Mouse (Mus musculus) heart, embryonic 13.5 days (tissue): ENCODE results near the gene Zhx3. TPM values are rescaled to one million over a fixed set of nuclear protein-coding genes. Genes with fewer than 3 reads are reported as not detected.

ENCODE experiments used
- ATAC-seq: fragments of 200-750 bp; cut with Nextera tagmentation; 2 replicates; pipeline ENCODE4 v1.8.0; 2017; ENCODE audit warnings: moderate TSS enrichment; ENCODE audit not compliant: insufficient number of reproducible peaks, low FRiP score, low TSS enrichment; ENCODE audit errors: extremely low read depth
- H3K27ac ChIP-seq: fragments of 300-500 bp; sonication (generic); replicated peaks from 2 replicates; pipeline ENCODE4 v1.5.1; 2015; ENCODE audit warnings: moderate library complexity, mild to moderate bottlenecking, inconsistent platforms
- H3K27me3 ChIP-seq: fragments of 300-500 bp; sonication (generic); replicated peaks from 2 replicates; pipeline ENCODE4 v1.6.1; 2015; ENCODE audit warnings: mild to moderate bottlenecking, inconsistent platforms
- H3K36me3 ChIP-seq: fragments of 300-500 bp; sonication (generic); 2 replicates; pipeline ENCODE4 v1.6.1; 2015; ENCODE audit warnings: mild to moderate bottlenecking, inconsistent platforms
- H3K4me1 ChIP-seq: fragments of 300-500 bp; sonication (generic); 2 replicates; pipeline ENCODE4 v1.6.1; 2015; ENCODE audit warnings: inconsistent platforms
- H3K4me2 ChIP-seq: fragments of 300-500 bp; sonication (generic); 2 replicates; pipeline ENCODE4 v1.6.1; 2015; ENCODE audit warnings: inconsistent platforms, mild to moderate bottlenecking, moderate library complexity
- H3K4me3 ChIP-seq: fragments of 300-500 bp; sonication (generic); 2 replicates; pipeline ENCODE4 v1.5.1; 2015; ENCODE audit warnings: moderate library complexity, mild to moderate bottlenecking, inconsistent platforms
- H3K9ac ChIP-seq: fragments of 300-500 bp; sonication (generic); 2 replicates; pipeline ENCODE4 v1.6.1; 2015; ENCODE audit warnings: inconsistent platforms, mild to moderate bottlenecking, moderate library complexity
- H3K9me3 ChIP-seq: fragments of 300-500 bp; sonication (generic); 2 replicates; pipeline ENCODE4 v1.6.1; 2016; ENCODE audit warnings: inconsistent platforms
- WGBS: fragments of 180-500 bp; shearing (Covaris S2); methylation state at CpG from one replicate; pipeline ENCODE4 v1.1.7; 2015; ENCODE audit warnings: mixed read lengths; 5-methylcytosine and 5-hydroxymethylcytosine counted together
- polyA plus RNA-seq: library from polyadenylated mRNA; unstranded; fragments of >200 nt; fragmentation: Nextera tagmentation; extraction: Ambion mirVana; gene quantifications from 2 replicates; pipeline ENCODE4 v1.2.1, GENCODE M21; 2015

The Zhx3 gene
- 6.8 TPM in 2 replicates for polyA plus RNA-seq

DNA sequence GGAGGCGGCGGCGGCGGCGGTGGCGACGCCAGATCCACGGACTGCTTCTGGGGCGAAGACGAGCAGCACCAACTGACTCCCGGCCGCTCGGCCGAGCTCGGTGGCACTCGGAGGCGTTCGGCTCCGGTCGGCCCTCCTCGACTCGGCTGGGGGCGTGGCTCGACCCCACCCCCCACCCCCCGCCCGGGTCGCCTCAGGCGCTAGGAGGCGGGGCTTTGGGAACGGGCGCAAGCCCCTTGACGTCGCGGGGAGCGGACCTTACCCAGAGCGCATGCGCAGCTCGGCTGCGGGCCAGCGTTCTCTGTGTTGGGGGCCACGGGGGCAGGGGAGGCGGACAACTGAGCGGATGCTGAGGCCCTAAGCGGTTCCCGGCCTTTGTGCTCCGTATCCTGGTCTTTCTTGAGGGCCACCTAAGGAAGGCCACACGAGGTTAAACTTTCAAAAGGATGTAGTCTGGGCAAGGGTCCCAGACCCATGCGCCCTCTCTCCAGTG is at the start of gene Zhx3:
Gene Zhx3, minus strand, starts transcription at position 109 of the 493 bp plus-strand sequence.
- H3K27me3 ChIP-seq: no peaks in the 10 kb centered on the region
- peaks cover 5% of the 10 kb centered on the region; the same call in 1 of the 2 replicates for H3K9me3 ChIP-seq
- peaks cover 11% of the 10 kb centered on the region for H3K4me1 ChIP-seq
- H3K4me2 ChIP-seq: peak within 1 kb of the TSS; percentile 86
- H3K9ac ChIP-seq: peak within 1 kb of the TSS; percentile 98
- H3K4me3 ChIP-seq: peak within 1 kb of the TSS; percentile 88
- WGBS: 1% methylated on average over 48 of the region's 48 CpGs
- H3K36me3 ChIP-seq: no peaks in the 10 kb centered on the region
- H3K27ac ChIP-seq: peak within 1 kb of the TSS; percentile 98
- peak; percentile 93 for ATAC-seq

DNA sequence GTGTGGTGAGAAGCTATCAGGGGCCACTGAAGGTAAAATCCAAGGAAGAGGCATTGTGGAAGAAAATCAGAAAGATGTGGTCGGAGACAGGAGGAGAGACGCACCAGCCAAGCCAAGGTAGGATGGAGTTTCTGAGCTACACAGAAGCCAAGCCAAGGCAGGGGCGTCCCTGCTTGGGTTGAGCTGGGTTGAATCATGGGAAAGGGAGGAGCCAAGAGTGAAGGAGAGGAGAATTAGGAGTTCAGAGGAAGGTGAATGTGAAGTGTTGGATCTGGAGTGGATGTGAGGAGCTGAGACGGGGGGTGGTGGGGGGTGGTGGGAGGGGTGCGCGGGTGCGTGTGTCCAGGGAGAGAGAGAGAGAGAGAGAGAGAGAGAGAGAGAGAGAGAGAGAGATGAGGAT is 48.5 kb upstream of the Zhx3 start:
- no peak overlapping the region for H3K4me2 ChIP-seq
- peaks cover 14% of the 10 kb centered on the region; the same call in 1 of the 2 replicates for H3K27me3 ChIP-seq
- no peak overlapping the region for H3K4me3 ChIP-seq
- H3K9me3 ChIP-seq: 0 out of 2 replicates have a peak, but pooled peaks cover 3% of the 10 kb centered on the region
- WGBS: 56% methylated on average over 7 of the region's 7 CpGs
- H3K9ac ChIP-seq: no peak overlapping the region
- no peaks in the 10 kb centered on the region for H3K36me3 ChIP-seq
- H3K27ac ChIP-seq: no peak overlapping the region
- peaks cover 16% of the 10 kb centered on the region for H3K4me1 ChIP-seq
- no peak for ATAC-seq

DNA sequence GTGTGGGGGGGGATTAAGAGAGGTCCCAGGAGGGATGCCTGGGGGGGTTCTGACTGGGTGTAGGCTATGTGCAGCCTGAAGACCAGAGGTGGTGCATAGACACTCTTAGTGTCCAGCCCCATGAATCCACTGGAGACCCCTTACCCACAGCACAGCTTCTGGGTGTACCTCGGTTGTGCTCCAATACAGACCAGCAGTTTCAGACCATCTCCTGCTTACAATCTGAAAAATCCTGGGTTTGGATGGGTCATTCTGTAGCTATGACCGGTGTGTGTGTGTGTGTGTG is 46.1 kb upstream of the Zhx3 start:
- Histone ChIP-seq H3K36me3 (no peaks in the 10 kb centered on the region), H3K4me2 (no peak overlapping the region), H3K9ac (no peak overlapping the region), H3K4me1 (peaks cover 33% of the 10 kb centered on the region), H3K9me3 (0 out of 2 replicates have a peak, but pooled peaks cover 3% of the 10 kb centered on the region), H3K27me3 (peaks cover 29% of the 10 kb centered on the region), H3K4me3 (no peak overlapping the region), H3K27ac (no peak overlapping the region)
- WGBS: 84% methylated on average over 2 of the region's 2 CpGs
- ATAC-seq: no peak

GRCm38 (mm10) chr2:160918154-160918929 is 45.5 kb upstream of the Zhx3 start:
- Histone ChIP-seq H3K4me3 (no peak overlapping the region), H3K27ac (no peak overlapping the region), H3K9me3 (0 out of 2 replicates have a peak, but pooled peaks cover 3% of the 10 kb centered on the region), H3K4me2 (no peak overlapping the region), H3K27me3 (peaks cover 34% of the 10 kb centered on the region), H3K9ac (no peak overlapping the region), H3K36me3 (no peaks in the 10 kb centered on the region), H3K4me1 (peaks cover 33% of the 10 kb centered on the region)
- ATAC-seq: no peak
- WGBS: 49% methylated on average over 8 of the region's 8 CpGs

GRCm38 (mm10) chr2:160917313-160917712 is 44.5 kb upstream of the Zhx3 start:
- no peak overlapping the region for H3K9ac ChIP-seq
- no peaks in the 10 kb centered on the region for H3K36me3 ChIP-seq
- no peak overlapping the region for H3K27ac ChIP-seq
- 0 out of 2 replicates have a peak, but pooled peaks cover 3% of the 10 kb centered on the region for H3K9me3 ChIP-seq
- 77% methylated on average over 3 of the region's 3 CpGs for WGBS
- no peak for ATAC-seq
- no peak overlapping the region for H3K4me2 ChIP-seq
- H3K27me3 ChIP-seq: peaks cover 44% of the 10 kb centered on the region
- H3K4me3 ChIP-seq: no peak overlapping the region
- peaks cover 36% of the 10 kb centered on the region for H3K4me1 ChIP-seq

GRCm38 (mm10) chr2:160916714-160917113 is 43.9 kb upstream of the Zhx3 start:
- Histone ChIP-seq H3K36me3 (no peaks in the 10 kb centered on the region), H3K9ac (no peak overlapping the region), H3K9me3 (no peaks in the 10 kb centered on the region), H3K4me1 (peaks cover 42% of the 10 kb centered on the region), H3K4me2 (no peak overlapping the region), H3K27ac (no peak overlapping the region), H3K27me3 (peaks cover 50% of the 10 kb centered on the region), H3K4me3 (no peak overlapping the region)
- 82% methylated on average over 8 of the region's 8 CpGs for WGBS
- no peak for ATAC-seq

DNA sequence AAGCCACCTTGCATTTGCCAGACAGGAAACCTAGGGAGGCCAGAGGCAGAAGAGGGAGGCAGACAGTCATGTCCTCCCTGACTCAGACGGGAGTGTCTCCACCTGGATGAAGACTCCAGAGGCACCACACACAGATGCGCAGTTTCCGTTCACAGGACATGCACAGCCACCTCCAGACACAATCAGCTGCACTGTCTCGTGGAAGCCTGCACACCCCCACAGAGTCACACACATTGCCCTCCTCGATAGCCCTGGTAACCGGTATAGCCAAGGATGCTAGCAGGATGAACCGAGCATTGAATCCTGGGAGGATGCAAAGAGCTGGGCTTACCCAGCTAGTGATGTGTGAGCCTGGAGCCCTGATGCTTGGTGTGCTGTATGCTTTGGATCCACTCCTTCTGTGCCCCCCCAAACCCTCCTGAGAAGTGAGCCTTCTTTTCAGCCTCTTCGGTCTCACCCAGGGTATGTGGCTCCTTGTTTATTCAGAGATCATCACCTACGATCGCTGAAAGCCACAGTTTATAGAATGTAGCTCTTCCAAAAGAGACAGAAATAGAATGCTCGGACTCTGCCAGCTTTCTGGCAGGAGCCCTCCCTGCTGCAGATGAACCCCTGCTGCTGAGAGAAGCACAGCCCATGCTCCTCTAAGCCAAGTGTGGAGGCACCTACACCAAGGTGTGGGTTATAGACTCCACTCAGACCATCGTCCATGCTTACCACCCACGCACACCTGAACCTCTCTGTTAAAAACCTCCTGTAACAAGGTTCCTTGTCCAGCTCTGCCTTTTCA is 43.2 kb upstream of the Zhx3 start:
- no peak overlapping the region for H3K4me2 ChIP-seq
- H3K9ac ChIP-seq: no peak overlapping the region
- H3K9me3 ChIP-seq: no peaks in the 10 kb centered on the region
- H3K27me3 ChIP-seq: peaks cover 57% of the 10 kb centered on the region
- no peak overlapping the region for H3K27ac ChIP-seq
- ATAC-seq: no peak
- WGBS: 57% methylated on average over 13 of the region's 13 CpGs
- no peaks in the 10 kb centered on the region for H3K36me3 ChIP-seq
- H3K4me3 ChIP-seq: no peak overlapping the region
- peaks cover 49% of the 10 kb centered on the region for H3K4me1 ChIP-seq

DNA sequence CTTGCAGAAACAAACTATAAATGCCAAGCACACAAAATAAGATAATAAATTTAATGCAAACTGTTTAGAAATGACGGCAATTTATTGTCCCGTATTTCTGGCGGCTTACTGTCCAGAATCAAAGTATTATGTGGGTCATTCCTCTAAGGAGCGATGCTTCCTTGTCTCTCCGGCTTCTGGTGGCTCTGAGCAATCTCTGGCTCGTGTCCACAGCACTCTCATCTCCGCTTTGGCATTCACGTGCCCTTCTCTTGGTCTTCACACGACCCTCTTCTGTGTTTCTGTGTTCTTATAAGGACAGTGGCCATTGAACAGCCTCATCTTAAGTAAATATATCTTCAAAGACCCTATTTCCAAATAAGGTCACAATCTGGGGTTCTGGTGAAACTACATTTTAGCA is 41.9 kb upstream of the Zhx3 start:
- no peak overlapping the region for H3K4me3 ChIP-seq
- no peaks in the 10 kb centered on the region for H3K9me3 ChIP-seq
- no peak overlapping the region for H3K9ac ChIP-seq
- H3K27ac ChIP-seq: no peak overlapping the region
- H3K27me3 ChIP-seq: peaks cover 71% of the 10 kb centered on the region
- no peaks in the 10 kb centered on the region for H3K36me3 ChIP-seq
- WGBS: 71% methylated on average over 9 of the region's 9 CpGs
- H3K4me2 ChIP-seq: no peak overlapping the region
- no peak for ATAC-seq
- peaks cover 50% of the 10 kb centered on the region for H3K4me1 ChIP-seq

DNA sequence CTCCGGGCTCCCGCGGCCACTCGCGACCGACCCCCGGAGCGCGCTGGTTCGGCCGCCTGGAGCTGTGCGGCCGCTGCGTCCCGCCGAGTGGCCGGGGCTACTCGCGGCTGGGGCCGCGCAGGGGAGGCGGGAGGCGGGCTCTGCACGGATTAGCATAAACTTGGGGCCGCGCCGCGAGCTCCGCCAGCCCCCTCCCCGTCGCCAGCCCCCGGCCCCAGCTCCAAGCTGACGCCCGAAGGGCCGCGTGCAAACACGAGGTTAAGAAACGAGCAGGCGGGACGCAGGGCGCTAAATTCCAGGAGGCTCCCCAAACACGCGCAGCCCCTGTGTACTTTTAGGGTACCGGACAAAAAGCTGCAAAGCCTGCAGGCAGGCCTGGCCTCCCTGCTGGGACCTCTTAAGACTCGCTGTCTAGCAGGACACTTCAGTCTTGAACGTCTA is 39.5 kb upstream of the Zhx3 start, which contains the start of gene Emilin3:
Gene Emilin3, minus strand, starts transcription at position 98 of the 441 bp plus-strand sequence.
- peaks cover 43% of the 10 kb centered on the region for H3K4me1 ChIP-seq
- WGBS: under 1% methylated on average over 46 of the region's 46 CpGs
- H3K27me3 ChIP-seq: peaks cover 95% of the 10 kb centered on the region
- ATAC-seq: no peak
- H3K9ac ChIP-seq: peak within 1 kb of the TSS; percentile 81
- no peaks in the 10 kb centered on the region for H3K36me3 ChIP-seq
- H3K27ac ChIP-seq: no peak within 1 kb of the TSS
- H3K9me3 ChIP-seq: no peaks in the 10 kb centered on the region
- peak within 1 kb of the TSS; percentile 97 for H3K4me2 ChIP-seq
- peak within 1 kb of the TSS; percentile 65 for H3K4me3 ChIP-seq

DNA sequence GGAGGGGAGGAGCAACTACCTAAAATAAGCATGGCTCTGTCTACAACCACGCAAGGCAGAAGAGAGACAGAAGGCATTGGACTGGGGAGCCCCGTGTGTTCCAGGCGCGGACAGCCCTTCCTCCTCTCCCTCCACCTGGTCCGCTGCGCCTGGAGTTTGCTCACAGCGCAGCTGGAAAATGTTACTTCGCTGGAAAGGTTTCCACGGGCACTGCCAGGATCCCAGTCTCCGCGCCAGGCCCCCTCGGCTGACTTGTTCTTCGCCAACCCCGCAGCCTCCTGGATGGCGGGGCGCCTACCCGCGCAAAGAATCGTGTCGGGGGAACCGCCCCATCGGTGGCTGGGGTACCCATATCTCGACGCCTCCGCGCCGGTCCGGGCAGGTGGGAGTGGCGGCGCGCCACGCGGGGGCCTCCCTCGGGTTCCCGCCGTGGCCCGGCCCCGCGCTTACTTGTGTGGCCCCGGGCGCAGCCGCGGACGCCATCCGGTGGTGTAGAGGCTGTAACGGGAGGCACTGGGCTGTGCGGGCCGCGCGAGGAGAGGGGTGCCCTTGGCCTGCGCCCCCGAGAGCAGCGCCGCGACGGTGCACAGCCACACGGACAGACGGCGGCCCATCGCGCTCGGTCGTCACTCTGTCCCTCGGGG is 38.9 kb upstream of the Zhx3 start:
- no peaks in the 10 kb centered on the region for H3K36me3 ChIP-seq
- peak; percentile 29; the same call in 1 of the 2 replicates for ATAC-seq
- peak overlapping the region; percentile 97 for H3K4me2 ChIP-seq
- peaks cover 94% of the 10 kb centered on the region for H3K27me3 ChIP-seq
- H3K4me3 ChIP-seq: peak overlapping the region; percentile 65
- no peak overlapping the region for H3K27ac ChIP-seq
- WGBS: 1% methylated on average over 59 of the region's 64 CpGs
- H3K9ac ChIP-seq: peak overlapping the region; percentile 81
- no peaks in the 10 kb centered on the region for H3K9me3 ChIP-seq
- peaks cover 41% of the 10 kb centered on the region for H3K4me1 ChIP-seq

- ATAC-seq: no peak
- H3K36me3 ChIP-seq: no peaks in the 10 kb centered on the region
- H3K4me2 ChIP-seq: no peak overlapping the region; the same call in 1 of the 2 replicates
- no peak overlapping the region for H3K27ac ChIP-seq
- H3K4me3 ChIP-seq: no peak overlapping the region
- H3K4me1 ChIP-seq: peaks cover 32% of the 10 kb centered on the region
- 77% methylated on average over 5 of the region's 5 CpGs for WGBS
- no peak overlapping the region for H3K9ac ChIP-seq
- H3K9me3 ChIP-seq: no peaks in the 10 kb centered on the region
- peaks cover 87% of the 10 kb centered on the region for H3K27me3 ChIP-seq
These were observed 37.8 kb upstream of the Zhx3 start for GRCm38 (mm10) chr2:160910633-160911032.
